Mouse (Mus musculus): Measurements from ENCODE around the gene Plet1. TPM values are rescaled to one million over a fixed set of nuclear protein-coding genes. Genes with fewer than 3 reads are reported as not detected.

Plet1 gene
- polyA plus RNA-seq, 1 experiment from 2014 or later = 3.1 TPM

- no peak overlapping the region for H3K9ac ChIP-seq (ENCODE audit: low read depth, low read length)
- H3K4me3 ChIP-seq (ENCODE audit: low read depth, low read length) = no peak overlapping the region
- H3K9me3 ChIP-seq (ENCODE audit: control insufficient read depth) = no peaks in the 10 kb centered on the region
- ATAC-seq = no peak
- 41% methylated on average over 5 of the region's 5 CpGs for WGBS
- no peaks in the 10 kb centered on the region for H3K36me3 ChIP-seq (ENCODE audit: control insufficient read depth, insufficient read depth)
- H3K4me1 ChIP-seq (replicated peaks; ENCODE audit: control insufficient read depth, insufficient read depth, low read length) = no peaks in the 10 kb centered on the region
- no peaks in the 10 kb centered on the region for H3K27me3 ChIP-seq (replicated peaks; ENCODE audit: control insufficient read depth, insufficient read depth, low read length)
- no peak for TF ChIP-seq CTCF (IDR thresholded peaks at IDR 0.05; ENCODE audit: low read depth)
- no peak overlapping the region for H3K27ac ChIP-seq (ENCODE audit: low read depth, low read length)
- H3K4me2 ChIP-seq (replicated peaks; ENCODE audit: low read depth) = no peak overlapping the region
Measured at GRCm38 (mm10) chr9:50547859-50548478, 53.6 kb downstream of the Plet1 start.

GRCm38 (mm10) chr9:50548936-50549335, 54.6 kb downstream of the Plet1 start:
- no peaks in the 10 kb centered on the region for H3K36me3 ChIP-seq (ENCODE audit: control insufficient read depth, insufficient read depth)
- no peaks in the 10 kb centered on the region for H3K4me1 ChIP-seq (replicated peaks; ENCODE audit: control insufficient read depth, insufficient read depth, low read length)
- H3K9me3 ChIP-seq (ENCODE audit: control insufficient read depth) = no peaks in the 10 kb centered on the region
- WGBS = 75% methylated on average over 4 of the region's 4 CpGs
- H3K27ac ChIP-seq (ENCODE audit: low read depth, low read length) = no peak overlapping the region
- H3K4me2 ChIP-seq (replicated peaks; ENCODE audit: low read depth) = no peak overlapping the region
- no peaks in the 10 kb centered on the region for H3K27me3 ChIP-seq (replicated peaks; ENCODE audit: control insufficient read depth, insufficient read depth, low read length)
- TF ChIP-seq CTCF (IDR thresholded peaks at IDR 0.05; ENCODE audit: low read depth) = no peak
- H3K9ac ChIP-seq (ENCODE audit: low read depth, low read length) = no peak overlapping the region
- ATAC-seq = no peak
- H3K4me3 ChIP-seq (ENCODE audit: low read depth, low read length) = no peak overlapping the region

- no peak overlapping the region for H3K9ac ChIP-seq (ENCODE audit: low read depth, low read length)
- no peak for TF ChIP-seq CTCF (IDR thresholded peaks at IDR 0.05; ENCODE audit: low read depth)
- no peak for ATAC-seq
- WGBS = 68% methylated on average over 5 of the region's 5 CpGs
- H3K4me3 ChIP-seq (ENCODE audit: low read depth, low read length) = no peak overlapping the region
- H3K4me1 ChIP-seq (replicated peaks; ENCODE audit: control insufficient read depth, insufficient read depth, low read length) = 0 out of 2 replicates have a peak, but pooled peaks cover 2% of the 10 kb centered on the region
- no peak overlapping the region for H3K27ac ChIP-seq (ENCODE audit: low read depth, low read length)
- H3K27me3 ChIP-seq (replicated peaks; ENCODE audit: control insufficient read depth, insufficient read depth, low read length) = no peaks in the 10 kb centered on the region
- H3K9me3 ChIP-seq (ENCODE audit: control insufficient read depth) = no peaks in the 10 kb centered on the region
- H3K36me3 ChIP-seq (ENCODE audit: control insufficient read depth, insufficient read depth) = no peaks in the 10 kb centered on the region
- no peak overlapping the region for H3K4me2 ChIP-seq (replicated peaks; ENCODE audit: low read depth)
Measured at GRCm38 (mm10) chr9:50552206-50552605, 57.9 kb downstream of the Plet1 start.

GRCm38 (mm10) chr9:50553547-50553946, 59.2 kb downstream of the Plet1 start:
- WGBS = 75% methylated on average over 2 of the region's 2 CpGs
- no peaks in the 10 kb centered on the region for H3K9me3 ChIP-seq (ENCODE audit: control insufficient read depth)
- 0 out of 2 replicates have a peak overlapping the region, but pooled peaks have one; percentile 41 for H3K27ac ChIP-seq (ENCODE audit: low read depth, low read length)
- no peak for ATAC-seq
- TF ChIP-seq CTCF (IDR thresholded peaks at IDR 0.05; ENCODE audit: low read depth) = no peak
- no peak overlapping the region for H3K4me3 ChIP-seq (ENCODE audit: low read depth, low read length)
- H3K36me3 ChIP-seq (ENCODE audit: control insufficient read depth, insufficient read depth) = no peaks in the 10 kb centered on the region
- 0 out of 2 replicates have a peak, but pooled peaks cover 2% of the 10 kb centered on the region for H3K4me1 ChIP-seq (replicated peaks; ENCODE audit: control insufficient read depth, insufficient read depth, low read length)
- H3K9ac ChIP-seq (ENCODE audit: low read depth, low read length) = no peak overlapping the region
- no peaks in the 10 kb centered on the region for H3K27me3 ChIP-seq (replicated peaks; ENCODE audit: control insufficient read depth, insufficient read depth, low read length)
- H3K4me2 ChIP-seq (replicated peaks; ENCODE audit: low read depth) = 0 out of 2 replicates have a peak overlapping the region, but pooled peaks have one; percentile 10

GRCm38 (mm10) chr9:50554241-50555093, 60.1 kb downstream of the Plet1 start, which contains the start of gene Il18:
Gene Il18 (plus strand): TSS chr9:50554827.
- H3K9me3 ChIP-seq (ENCODE audit: control insufficient read depth) = no peaks in the 10 kb centered on the region
- no peak for TF ChIP-seq CTCF (IDR thresholded peaks at IDR 0.05; ENCODE audit: low read depth)
- H3K36me3 ChIP-seq (ENCODE audit: control insufficient read depth, insufficient read depth) = no peaks in the 10 kb centered on the region
- H3K9ac ChIP-seq (ENCODE audit: low read depth, low read length) = 0 out of 2 replicates have a peak within 1 kb of the TSS, but pooled peaks have one; percentile 17
- H3K4me3 ChIP-seq (ENCODE audit: low read depth, low read length) = peak within 1 kb of the TSS; percentile 26
- peak within 1 kb of the TSS; percentile 62 for H3K4me2 ChIP-seq (replicated peaks; ENCODE audit: low read depth)
- peak within 1 kb of the TSS; percentile 84 for H3K27ac ChIP-seq (ENCODE audit: low read depth, low read length)
- H3K27me3 ChIP-seq (replicated peaks; ENCODE audit: control insufficient read depth, insufficient read depth, low read length) = no peaks in the 10 kb centered on the region
- ATAC-seq = peak; percentile 89
- WGBS = 16% methylated on average over 12 of the region's 12 CpGs
- 0 out of 2 replicates have a peak, but pooled peaks cover 2% of the 10 kb centered on the region for H3K4me1 ChIP-seq (replicated peaks; ENCODE audit: control insufficient read depth, insufficient read depth, low read length)

- WGBS = 38% methylated on average over 2 of the region's 2 CpGs
- no peaks in the 10 kb centered on the region for H3K9me3 ChIP-seq (ENCODE audit: control insufficient read depth)
- peak within 1 kb of the TSS; percentile 26 for H3K4me3 ChIP-seq (ENCODE audit: low read depth, low read length)
- H3K27ac ChIP-seq (ENCODE audit: low read depth, low read length) = peak within 1 kb of the TSS; percentile 84
- no peaks in the 10 kb centered on the region for H3K36me3 ChIP-seq (ENCODE audit: control insufficient read depth, insufficient read depth)
- H3K9ac ChIP-seq (ENCODE audit: low read depth, low read length) = 0 out of 2 replicates have a peak within 1 kb of the TSS, but pooled peaks have one; percentile 17
- ATAC-seq = peak; percentile 64
- TF ChIP-seq CTCF (IDR thresholded peaks at IDR 0.05; ENCODE audit: low read depth) = no peak
- no peaks in the 10 kb centered on the region for H3K27me3 ChIP-seq (replicated peaks; ENCODE audit: control insufficient read depth, insufficient read depth, low read length)
- H3K4me1 ChIP-seq (replicated peaks; ENCODE audit: control insufficient read depth, insufficient read depth, low read length) = 0 out of 2 replicates have a peak, but pooled peaks cover 2% of the 10 kb centered on the region
- H3K4me2 ChIP-seq (replicated peaks; ENCODE audit: low read depth) = peak within 1 kb of the TSS; percentile 62
Measured at GRCm38 (mm10) chr9:50555094-50555446, 60.7 kb downstream of the Plet1 start, which contains the start of gene Bco2. Gene Bco2 (minus strand): TSS chr9:50555181.

Other genes starting within 250 kb of the Plet1 start
- gene Rpl10-ps3, start 149.6 kb upstream of the Plet1 start, polyA plus RNA-seq (2015; fragmentation: Nextera tagmentation; extraction: Ambion mirVana) = 148 and 174 TPM in 2 replicates
- 88.2 and 90.8 TPM in 2 replicates for gene Pts, start 34.2 kb downstream of the Plet1 start, polyA plus RNA-seq (2015; fragmentation: Nextera tagmentation; extraction: Ambion mirVana)
- gene Il18, start 60.3 kb downstream of the Plet1 start, polyA plus RNA-seq (2015; fragmentation: Nextera tagmentation; extraction: Ambion mirVana) = 57.3 and 68.7 TPM in 2 replicates
- gene Bco2, start 60.7 kb downstream of the Plet1 start, polyA plus RNA-seq (2015; fragmentation: Nextera tagmentation; extraction: Ambion mirVana) = 4.7 and 5.3 TPM in 2 replicates
- 0.43 and 0.65 TPM in 2 replicates for gene Tex12, start 66.8 kb downstream of the Plet1 start, polyA plus RNA-seq (2015; fragmentation: Nextera tagmentation; extraction: Ambion mirVana)
- gene Sdhd, start 109.3 kb downstream of the Plet1 start, polyA plus RNA-seq (2015; fragmentation: Nextera tagmentation; extraction: Ambion mirVana) = 738 and 800 TPM in 2 replicates
- gene Timm8b, start 109.4 kb downstream of the Plet1 start, polyA plus RNA-seq (2015; fragmentation: Nextera tagmentation; extraction: Ambion mirVana) = 387 and 412 TPM in 2 replicates
- 0.88 and 1.6 TPM in 2 replicates for gene Pih1d2, start 122.8 kb downstream of the Plet1 start, polyA plus RNA-seq (2015; fragmentation: Nextera tagmentation; extraction: Ambion mirVana)
- gene Nkapd1, start 122.9 kb downstream of the Plet1 start, polyA plus RNA-seq (2015; fragmentation: Nextera tagmentation; extraction: Ambion mirVana) = 13.9 and 14.6 TPM in 2 replicates
- gene Dlat, start 165.3 kb downstream of the Plet1 start, polyA plus RNA-seq (2015; fragmentation: Nextera tagmentation; extraction: Ambion mirVana) = 35.3 and 41.7 TPM in 2 replicates
- 2.4 and 2.9 TPM in 2 replicates for gene Dixdc1, start 245.0 kb downstream of the Plet1 start, polyA plus RNA-seq (2015; fragmentation: Nextera tagmentation; extraction: Ambion mirVana)

All from intestine, postnatal 0 days (tissue).